Mouse (Mus musculus): ENCODE data around the gene Zcwpw1. TPM values are rescaled to one million over a fixed set of nuclear protein-coding genes. Genes with fewer than 3 reads are reported as not detected.
A peak's percentile ranks its signal among the peaks of the same experiment; 100 is the strongest.

Zcwpw1 gene
- polyA plus RNA-seq, 1 experiment = 11.3 TPM

GRCm38 (mm10) chr5:137781661-137782060, 5.9 kb upstream of the Zcwpw1 start:
- no peak for TF ChIP-seq POLR2A (IDR thresholded peaks at IDR 0.05; ENCODE audit: extremely low read depth, insufficient read depth, low read length)
- TF ChIP-seq CTCF (IDR thresholded peaks at IDR 0.05; ENCODE audit: extremely low read depth, insufficient read depth, low read length) = no peak
- H3K4me1 ChIP-seq (ENCODE audit: control insufficient read depth, insufficient read depth, low read length) = peaks cover 10% of the 10 kb centered on the region; the same call in 1 of the 2 replicates
- H3K27ac ChIP-seq (ENCODE audit: insufficient read depth, low read length) = no peak overlapping the region
- H3K4me3 ChIP-seq (ENCODE audit: insufficient read depth, low read length) = no peak overlapping the region

- Histone ChIP-seq H3K4me3 (ENCODE audit: insufficient read depth, low read length) (no peak overlapping the region), H3K27ac (ENCODE audit: insufficient read depth, low read length) (no peak overlapping the region), H3K4me1 (ENCODE audit: control insufficient read depth, insufficient read depth, low read length) (peaks cover 10% of the 10 kb centered on the region; the same call in 1 of the 2 replicates)
- TF ChIP-seq POLR2A (IDR thresholded peaks at IDR 0.05; ENCODE audit: extremely low read depth, insufficient read depth, low read length) (no peak), CTCF (IDR thresholded peaks at IDR 0.05; ENCODE audit: extremely low read depth, insufficient read depth, low read length) (no peak)
Measured at GRCm38 (mm10) chr5:137782776-137783522, 4.6 kb upstream of the Zcwpw1 start.

- Histone ChIP-seq H3K4me1 (ENCODE audit: control insufficient read depth, insufficient read depth, low read length) (peaks cover 10% of the 10 kb centered on the region; the same call in 1 of the 2 replicates), H3K27ac (ENCODE audit: insufficient read depth, low read length) (no peak overlapping the region), H3K4me3 (ENCODE audit: insufficient read depth, low read length) (peak overlapping the region; percentile 79; the same call in 1 of the 2 replicates)
- no peak for TF ChIP-seq CTCF (IDR thresholded peaks at IDR 0.05; ENCODE audit: extremely low read depth, insufficient read depth, low read length)
- TF ChIP-seq POLR2A (IDR thresholded peaks at IDR 0.05; ENCODE audit: extremely low read depth, insufficient read depth, low read length) = no peak
Measured at GRCm38 (mm10) chr5:137783901-137784540, 3.6 kb upstream of the Zcwpw1 start.

GRCm38 (mm10) chr5:137784546-137784945, 3.1 kb upstream of the Zcwpw1 start:
- Histone ChIP-seq H3K4me1 (ENCODE audit: control insufficient read depth, insufficient read depth, low read length) (peaks cover 10% of the 10 kb centered on the region; the same call in 1 of the 2 replicates), H3K27ac (ENCODE audit: insufficient read depth, low read length) (no peak overlapping the region)
- TF ChIP-seq CTCF (IDR thresholded peaks at IDR 0.05; ENCODE audit: extremely low read depth, insufficient read depth, low read length) (no peak), POLR2A (IDR thresholded peaks at IDR 0.05; ENCODE audit: extremely low read depth, insufficient read depth, low read length) (no peak)

GRCm38 (mm10) chr5:137785164-137786031, 2.2 kb upstream of the Zcwpw1 start:
- H3K4me1 ChIP-seq (ENCODE audit: control insufficient read depth, insufficient read depth, low read length) = peaks cover 10% of the 10 kb centered on the region; the same call in 1 of the 2 replicates
- H3K4me3 ChIP-seq (ENCODE audit: insufficient read depth, low read length) = peak overlapping the region; percentile 79
- TF ChIP-seq CTCF (IDR thresholded peaks at IDR 0.05; ENCODE audit: extremely low read depth, insufficient read depth, low read length) (no peak), POLR2A (IDR thresholded peaks at IDR 0.05; ENCODE audit: extremely low read depth, insufficient read depth, low read length) (no peak)
- H3K27ac ChIP-seq (ENCODE audit: insufficient read depth, low read length) = peak overlapping the region; percentile 95

More at GRCm38 (mm10) chr5:137784546-137784945, 3.1 kb upstream of the Zcwpw1 start:
- H3K4me3 ChIP-seq (ENCODE audit: insufficient read depth, low read length) = peak overlapping the region; percentile 79; the same call in 1 of the 2 replicates

GRCm38 (mm10) chr5:137786109-137786942, 1.3 kb upstream of the Zcwpw1 start:
- TF ChIP-seq CTCF (IDR thresholded peaks at IDR 0.05; ENCODE audit: extremely low read depth, insufficient read depth, low read length) (no peak), POLR2A (IDR thresholded peaks at IDR 0.05; ENCODE audit: extremely low read depth, insufficient read depth, low read length) (peak; percentile 94)
- H3K27ac ChIP-seq (ENCODE audit: insufficient read depth, low read length) = peak overlapping the region; percentile 95
- H3K4me3 ChIP-seq (ENCODE audit: insufficient read depth, low read length) = peak overlapping the region; percentile 79
- H3K4me1 ChIP-seq (ENCODE audit: control insufficient read depth, insufficient read depth, low read length) = peaks cover 10% of the 10 kb centered on the region; the same call in 1 of the 2 replicates

GRCm38 (mm10) chr5:137788171-137788570, 573 bp downstream of the Zcwpw1 start:
- TF ChIP-seq CTCF (IDR thresholded peaks at IDR 0.05; ENCODE audit: extremely low read depth, insufficient read depth, low read length) (no peak), POLR2A (IDR thresholded peaks at IDR 0.05; ENCODE audit: extremely low read depth, insufficient read depth, low read length) (no peak)
- Histone ChIP-seq H3K4me3 (ENCODE audit: insufficient read depth, low read length) (no peak overlapping the region; the same call in 1 of the 2 replicates), H3K4me1 (ENCODE audit: control insufficient read depth, insufficient read depth, low read length) (peaks cover 9% of the 10 kb centered on the region; the same call in 1 of the 2 replicates)

GRCm38 (mm10) chr5:137788946-137789531, 1.4 kb downstream of the Zcwpw1 start:
- peaks cover 6% of the 10 kb centered on the region; the same call in 1 of the 2 replicates for H3K4me1 ChIP-seq (ENCODE audit: control insufficient read depth, insufficient read depth, low read length)
- TF ChIP-seq CTCF (IDR thresholded peaks at IDR 0.05; ENCODE audit: extremely low read depth, insufficient read depth, low read length) (no peak), POLR2A (IDR thresholded peaks at IDR 0.05; ENCODE audit: extremely low read depth, insufficient read depth, low read length) (no peak)
- H3K4me3 ChIP-seq (ENCODE audit: insufficient read depth, low read length) = no peak overlapping the region
- H3K27ac ChIP-seq (ENCODE audit: insufficient read depth, low read length) = no peak overlapping the region

More at GRCm38 (mm10) chr5:137788171-137788570, 573 bp downstream of the Zcwpw1 start:
- H3K27ac ChIP-seq (ENCODE audit: insufficient read depth, low read length) = no peak overlapping the region

All from cortical plate, adult 2 months (tissue).